Mouse (Mus musculus): ENCODE data around the gene Eddm3b.
"Not testable (repeated sequence)": the region's sequence is repeated elsewhere in the genome, so short reads cannot be mapped to it uniquely, and the experiment has no call there.

The Eddm3b gene

GRCm38 (mm10) chr14:51144451-51144850, 30.2 kb downstream of the Eddm3b start:
- DNase-seq, result no peak

GRCm38 (mm10) chr14:51145521-51145920, 31.3 kb downstream of the Eddm3b start:
- DNase-seq, result no peak

GRCm38 (mm10) chr14:51146685-51147084, 32.5 kb downstream of the Eddm3b start, which contains the start of gene Rnase1:
TSS of gene Rnase1 (minus strand) at chr14:51146785.
- no peak for DNase-seq

DNA sequence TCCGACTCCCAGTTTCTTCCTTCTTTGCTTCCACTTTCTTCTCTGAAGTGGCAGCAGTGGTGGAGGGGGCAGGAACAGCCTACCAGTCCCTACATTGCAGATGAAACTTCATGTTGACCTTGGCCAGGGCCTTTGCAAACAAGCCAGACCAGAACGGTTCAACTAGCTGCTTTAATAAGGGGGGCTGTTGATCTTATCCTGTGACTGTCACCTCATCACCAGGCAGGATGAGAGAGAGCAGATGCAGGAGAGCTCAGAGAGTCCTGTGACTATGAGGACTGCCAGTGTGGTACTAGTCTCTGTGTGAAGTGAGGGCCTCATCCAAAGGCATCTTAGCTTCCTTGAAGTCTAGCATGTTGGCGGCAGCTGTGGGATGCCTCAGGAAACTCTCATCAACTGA, 33.8 kb downstream of the Eddm3b start:
- DNase-seq, result no peak

DNA sequence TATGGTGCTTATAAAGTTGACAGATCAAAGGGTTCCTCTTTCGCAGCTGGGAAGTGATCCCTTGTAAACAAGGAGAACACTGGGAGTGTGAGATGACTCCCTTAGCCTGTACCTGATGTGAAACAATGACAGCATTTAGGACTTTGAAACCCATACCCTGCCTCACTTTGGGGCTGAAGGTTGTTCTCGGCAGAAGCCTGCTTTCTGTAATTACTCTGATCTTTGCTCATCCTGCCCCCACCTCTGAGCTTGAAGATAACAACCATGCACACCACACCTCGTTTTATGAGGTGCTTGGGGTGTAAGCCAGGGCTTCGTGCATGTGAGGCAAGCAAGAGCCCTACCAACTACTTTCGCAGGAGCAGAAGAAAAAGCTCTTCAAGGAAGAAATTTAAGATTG, 34.9 kb downstream of the Eddm3b start:
- DNase-seq, result no peak

- no peak for DNase-seq
Observed at GRCm38 (mm10) chr14:51150206-51150831, 36.1 kb downstream of the Eddm3b start.

DNA sequence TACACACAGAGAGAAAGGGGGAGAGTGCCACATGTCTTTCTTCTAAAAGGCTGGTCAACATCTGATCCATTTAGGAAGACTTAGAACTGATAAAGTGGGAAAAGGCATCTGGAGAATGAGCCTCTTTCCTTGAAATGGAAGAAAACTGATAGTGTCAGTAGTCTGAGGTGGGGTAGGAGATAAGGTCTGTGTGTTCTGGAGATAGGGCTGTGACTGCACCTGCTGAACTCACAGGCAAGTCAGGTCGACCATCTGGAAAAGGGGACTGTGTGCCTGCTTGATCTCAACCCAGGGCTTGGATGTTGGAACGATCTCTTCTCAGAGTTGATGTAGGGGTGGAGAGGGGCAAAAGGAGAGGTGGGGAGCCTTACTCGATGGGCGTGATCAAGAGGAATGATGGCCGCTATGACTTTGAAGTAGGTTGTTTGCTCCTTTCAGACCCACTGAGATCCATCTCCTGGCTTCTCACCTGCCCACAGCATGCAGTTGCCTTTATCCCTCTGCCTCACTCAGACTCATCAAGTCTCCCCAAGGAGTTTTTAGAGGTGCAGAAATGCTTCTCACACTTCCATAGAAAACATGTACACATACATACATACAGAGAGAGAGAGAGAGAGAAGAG, 38.1 kb downstream of the Eddm3b start:
- no peak for DNase-seq

- no peak for DNase-seq
Observed at GRCm38 (mm10) chr14:51156056-51156735, 42.0 kb downstream of the Eddm3b start.

- no peak for DNase-seq
Observed at GRCm38 (mm10) chr14:51156736-51157068, 42.5 kb downstream of the Eddm3b start.

DNA sequence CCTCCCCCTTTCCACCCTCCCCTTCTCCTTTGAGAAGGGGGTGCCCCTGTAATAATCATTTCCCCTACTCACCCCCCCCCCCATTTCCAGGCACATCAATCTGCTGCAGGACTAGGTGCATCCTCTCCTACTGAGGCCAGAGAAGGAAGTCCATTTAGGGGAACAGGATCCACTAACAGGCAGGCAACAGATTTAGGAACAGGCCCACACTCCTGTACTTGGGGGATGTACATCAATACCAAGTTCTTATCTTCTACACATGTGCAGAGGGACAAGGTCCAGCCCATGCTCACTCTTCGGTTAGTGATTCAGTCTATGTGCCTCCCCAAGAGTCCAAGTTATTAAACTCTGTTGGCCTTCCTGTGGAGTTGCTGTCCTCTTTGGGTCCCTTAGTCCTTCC, 42.8 kb downstream of the Eddm3b start:
- no peak for DNase-seq

DNA sequence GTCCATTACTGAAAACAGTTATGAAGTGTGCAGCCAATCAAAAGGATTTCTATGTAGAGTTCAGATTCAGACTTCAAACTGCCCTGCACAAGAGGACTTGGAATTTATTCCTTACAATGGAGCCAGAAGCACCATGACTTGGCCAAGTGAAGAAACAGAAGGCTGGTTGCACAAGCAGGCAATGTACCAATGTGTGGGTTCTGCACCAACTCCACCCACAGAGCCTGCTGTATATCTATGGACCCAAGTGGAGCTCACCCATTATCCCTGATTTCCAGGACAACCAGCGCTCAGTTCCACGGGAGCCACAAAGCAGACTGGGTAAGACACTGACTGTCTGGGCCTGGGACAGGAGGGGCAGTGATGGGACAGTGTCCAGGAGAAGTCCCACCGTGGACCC, 47.8 kb downstream of the Eddm3b start, which contains the start of gene Rnase2b:
Rnase2b (plus strand) TSS at position 285 of the 400 bp plus-strand sequence.
- DNase-seq, result not testable (repeated sequence)

GRCm38 (mm10) chr14:51163323-51163722, 49.1 kb downstream of the Eddm3b start:
- DNase-seq, result not testable (repeated sequence)

GRCm38 (mm10) chr14:51165435-51165834, 51.2 kb downstream of the Eddm3b start:
- no peak for DNase-seq

DNA sequence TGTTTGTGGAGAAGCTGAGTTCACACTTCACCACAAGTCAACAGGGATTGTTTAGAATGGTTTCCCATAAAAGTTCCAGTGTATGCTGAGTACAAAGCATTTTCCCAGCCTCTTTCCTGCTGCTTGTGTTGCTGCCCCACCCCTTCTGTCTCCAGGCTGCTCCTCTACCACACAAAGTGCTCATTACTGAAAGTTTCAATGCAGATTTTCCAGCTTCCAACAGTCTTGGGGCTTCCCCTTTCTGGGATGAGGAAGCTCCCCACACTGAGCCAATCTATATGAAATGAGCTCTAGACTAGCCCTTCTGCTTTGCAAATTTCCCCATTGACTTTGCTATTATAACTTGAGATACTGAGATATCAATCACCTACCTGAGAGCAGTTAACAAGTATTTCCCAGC, 51.8 kb downstream of the Eddm3b start:
- no peak for DNase-seq

Data from right cerebral cortex, postnatal 25 days (tissue).